Mouse (Mus musculus) limb, embryonic 12.5 days (tissue): ENCODE results near the gene Myof. TPM values are rescaled to one million over a fixed set of nuclear protein-coding genes. Genes with fewer than 3 reads are reported as not detected.

Source experiments
- ATAC-seq: fragments of 200-750 bp; cut with Nextera tagmentation; 2 replicates; pipeline ENCODE4 v1.8.0; 2017; ENCODE audit warnings: low read depth, moderate TSS enrichment; ENCODE audit not compliant: insufficient number of reproducible peaks, insufficient read depth, low FRiP score, low TSS enrichment
- H3K27ac ChIP-seq: fragments of 300-500 bp; sonication (generic); 2 replicates; pipeline ENCODE4 v1.5.1; 2016; ENCODE audit warnings: mild to moderate bottlenecking, moderate library complexity
- H3K27me3 ChIP-seq: fragments of 300-500 bp; sonication (generic); 2 replicates; pipeline ENCODE4 v1.6.1; 2016; ENCODE audit warnings: mild to moderate bottlenecking, moderate library complexity
- H3K36me3 ChIP-seq: fragments of 300-500 bp; sonication (generic); 2 replicates; pipeline ENCODE4 v1.6.1; 2016; ENCODE audit warnings: mild to moderate bottlenecking, moderate library complexity
- H3K4me1 ChIP-seq: fragments of 300-500 bp; sonication (generic); replicated peaks from 2 replicates; pipeline ENCODE4 v1.6.1; 2016
- H3K4me2 ChIP-seq: fragments of 300-500 bp; sonication (generic); 2 replicates; pipeline ENCODE4 v1.6.1; 2016; ENCODE audit warnings: mild to moderate bottlenecking, moderate library complexity
- H3K4me3 ChIP-seq: fragments of 300-500 bp; sonication (generic); replicated peaks from 2 replicates; pipeline ENCODE4 v1.5.1; 2016; ENCODE audit warnings: mild to moderate bottlenecking
- H3K9ac ChIP-seq: fragments of 300-500 bp; sonication (generic); replicated peaks from 2 replicates; pipeline ENCODE4 v1.6.1; 2016; ENCODE audit warnings: mild to moderate bottlenecking, moderate library complexity
- H3K9me3 ChIP-seq: fragments of 300-500 bp; sonication (generic); 2 replicates; pipeline ENCODE4 v1.6.1; 2016; ENCODE audit warnings: mild to moderate bottlenecking, moderate library complexity
- WGBS: fragments of 180-500 bp; shearing (Covaris S2); methylation state at CpG from one replicate; pipeline ENCODE4 v1.1.7; 2016; 5-methylcytosine and 5-hydroxymethylcytosine counted together
- polyA plus RNA-seq: library from polyadenylated mRNA; unstranded; fragments of >200 nt; fragmentation: Nextera tagmentation; extraction: Ambion mirVana; gene quantifications from 2 replicates; pipeline ENCODE4 v1.2.1, GENCODE M21; 2016

The Myof gene
- polyA plus RNA-seq, 1 experiment from 2014 or later = 6.2 TPM

- H3K4me2 ChIP-seq = no peak overlapping the region
- no peak for ATAC-seq
- H3K36me3 ChIP-seq = no peaks in the 10 kb centered on the region
- H3K9me3 ChIP-seq = no peaks in the 10 kb centered on the region
- no peaks in the 10 kb centered on the region for H3K4me1 ChIP-seq
- H3K27me3 ChIP-seq = no peaks in the 10 kb centered on the region
- 88% methylated on average over 6 of the region's 6 CpGs for WGBS
- no peak overlapping the region for H3K27ac ChIP-seq
- H3K9ac ChIP-seq = no peak overlapping the region
- H3K4me3 ChIP-seq = no peak overlapping the region
Observed at GRCm38 (mm10) chr19:37866994-37867393, 176.4 kb downstream of the Myof start.

- Histone ChIP-seq H3K27ac (no peak overlapping the region), H3K4me2 (no peak overlapping the region), H3K9ac (no peak overlapping the region), H3K9me3 (no peaks in the 10 kb centered on the region), H3K27me3 (no peaks in the 10 kb centered on the region), H3K4me3 (no peak overlapping the region), H3K36me3 (no peaks in the 10 kb centered on the region), H3K4me1 (no peaks in the 10 kb centered on the region)
- ATAC-seq = no peak
- WGBS = 87% methylated on average over 1 of the region's 1 CpGs
Observed at GRCm38 (mm10) chr19:37861171-37861570, 182.2 kb downstream of the Myof start.

- no peak for ATAC-seq
- Histone ChIP-seq H3K4me3 (no peak overlapping the region), H3K36me3 (no peaks in the 10 kb centered on the region), H3K4me1 (no peaks in the 10 kb centered on the region), H3K9ac (no peak overlapping the region), H3K27ac (no peak overlapping the region), H3K4me2 (no peak overlapping the region), H3K9me3 (no peaks in the 10 kb centered on the region), H3K27me3 (no peaks in the 10 kb centered on the region)
- WGBS = 80% methylated on average over 1 of the region's 1 CpGs
Observed at GRCm38 (mm10) chr19:37860267-37860666, 183.1 kb downstream of the Myof start.

DNA sequence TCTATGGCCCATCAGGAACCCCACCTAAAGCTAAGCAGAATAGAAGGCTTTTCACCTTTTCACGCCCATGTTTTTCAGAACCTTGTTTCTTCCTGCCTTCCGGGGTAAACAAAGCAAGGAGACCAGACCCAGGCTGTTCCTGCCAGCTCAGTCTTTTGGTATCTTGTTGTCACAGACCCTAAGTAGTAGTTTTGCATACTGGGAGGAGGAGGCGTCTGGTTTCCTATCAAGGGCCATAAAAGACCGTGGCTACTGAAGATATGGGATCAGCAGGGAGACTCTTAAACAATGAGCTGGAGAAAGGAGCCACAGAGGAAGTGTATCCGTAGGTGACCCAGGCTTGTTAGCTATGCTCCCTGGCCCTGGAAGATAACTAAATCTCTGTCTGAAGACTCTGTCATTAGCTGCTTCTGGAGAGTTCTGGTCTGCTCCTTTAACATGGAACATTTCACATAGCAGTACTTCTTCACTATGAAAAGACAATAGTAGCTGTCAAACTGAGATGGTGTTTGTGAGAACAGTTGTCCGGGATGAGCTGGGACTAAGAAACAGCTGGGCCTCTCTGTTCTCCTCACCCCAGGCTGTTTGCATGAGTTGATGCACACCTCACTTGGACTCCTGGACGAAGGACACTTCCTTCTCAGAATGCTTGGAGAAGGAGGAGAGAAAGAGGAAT is 184.8 kb downstream of the Myof start:
- Histone ChIP-seq H3K36me3 (no peaks in the 10 kb centered on the region), H3K27ac (no peak overlapping the region), H3K27me3 (no peaks in the 10 kb centered on the region), H3K9me3 (no peaks in the 10 kb centered on the region), H3K9ac (no peak overlapping the region), H3K4me2 (no peak overlapping the region), H3K4me3 (no peak overlapping the region), H3K4me1 (no peaks in the 10 kb centered on the region)
- 42% methylated on average over 7 of the region's 7 CpGs for WGBS
- ATAC-seq = no peak

GRCm38 (mm10) chr19:37852056-37852455 is 191.3 kb downstream of the Myof start:
- no peaks in the 10 kb centered on the region for H3K36me3 ChIP-seq
- peak overlapping the region; percentile 74 for H3K27ac ChIP-seq
- ATAC-seq = no peak
- whole genome bisulfite sequencing = 67% methylated on average over 1 of the region's 1 CpGs
- no peak overlapping the region for H3K4me3 ChIP-seq
- peaks cover 3% of the 10 kb centered on the region; the same call in 1 of the 2 replicates for H3K4me1 ChIP-seq
- H3K9me3 ChIP-seq = no peaks in the 10 kb centered on the region
- no peaks in the 10 kb centered on the region for H3K27me3 ChIP-seq
- H3K9ac ChIP-seq = no peak overlapping the region
- no peak overlapping the region for H3K4me2 ChIP-seq

DNA sequence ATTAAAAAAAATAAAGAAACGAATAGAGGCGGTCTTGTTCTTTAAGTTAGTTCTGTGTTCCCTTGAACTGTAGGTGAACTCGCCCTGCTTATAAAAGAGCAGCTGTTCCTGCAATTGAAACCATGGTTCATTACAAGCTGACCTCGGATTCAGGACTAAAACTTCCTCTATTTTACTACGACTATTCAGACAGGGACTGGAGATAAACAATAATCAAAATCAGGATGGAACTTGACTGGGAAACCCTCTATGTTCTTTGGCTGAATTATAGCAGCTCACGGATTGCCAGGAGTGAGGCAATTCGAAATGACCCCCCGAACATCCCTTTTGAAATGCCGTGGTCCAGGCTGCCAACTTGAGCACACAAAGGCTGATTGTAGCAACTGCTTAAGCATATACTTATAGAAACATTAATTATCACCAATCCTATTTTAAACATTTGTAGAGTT is 191.8 kb downstream of the Myof start:
- ATAC-seq = 0 out of 2 replicates have a peak, but pooled peaks have one; percentile 26
- peaks cover 3% of the 10 kb centered on the region; the same call in 1 of the 2 replicates for H3K4me1 ChIP-seq
- no peaks in the 10 kb centered on the region for H3K36me3 ChIP-seq
- no peaks in the 10 kb centered on the region for H3K27me3 ChIP-seq
- H3K27ac ChIP-seq = peak overlapping the region; percentile 74
- 46% methylated on average over 9 of the region's 9 CpGs for WGBS
- no peak overlapping the region for H3K4me3 ChIP-seq
- no peak overlapping the region for H3K9ac ChIP-seq
- H3K9me3 ChIP-seq = no peaks in the 10 kb centered on the region
- H3K4me2 ChIP-seq = no peak overlapping the region

Other genes starting within 250 kb of the Myof start
- gene Cep55, start 11.4 kb upstream of the Myof start, polyA plus RNA-seq = 27.5 and 28.7 TPM in 2 replicates
- gene Ffar4, start 53.5 kb upstream of the Myof start, polyA plus RNA-seq = 0.15 TPM in 2 replicates
- 4.4 and 6.8 TPM in 2 replicates for gene Rbp4, start 81.7 kb upstream of the Myof start, polyA plus RNA-seq
- not detected in 2 replicates for gene Pde6c, start 89.2 kb upstream of the Myof start, polyA plus RNA-seq
- gene Fra10ac1, start 180.6 kb upstream of the Myof start, polyA plus RNA-seq = 46.3 and 48.3 TPM in 2 replicates
- gene Lgi1, start 221.0 kb upstream of the Myof start, polyA plus RNA-seq = 0.74 and 1.2 TPM in 2 replicates